Mouse (Mus musculus) embryo, embryonic 10 days (tissue): ENCODE measurements around the gene Evx2.

ENCODE experiments used
- DNase-seq: peaks from one replicate; pipeline ENCODE4 v3.0.0-alpha.2; 2015; ENCODE audit warnings: low spot score

Evx2 gene

GRCm38 (mm10) chr2:74659507-74660005 lies at the start of gene Evx2:
Gene Evx2 (minus strand): TSS chr2:74659557.
- DNase-seq = no peak

GRCm38 (mm10) chr2:74708676-74709075 lies 49.3 kb upstream of the Evx2 start:
- peak; percentile 32 for DNase-seq

GRCm38 (mm10) chr2:74707599-74707998 lies 48.2 kb upstream of the Evx2 start:
- no peak for DNase-seq

GRCm38 (mm10) chr2:74706393-74706960 lies 47.1 kb upstream of the Evx2 start:
- DNase-seq = no peak

GRCm38 (mm10) chr2:74705467-74706089 lies 46.2 kb upstream of the Evx2 start:
- peak; percentile 57 for DNase-seq

GRCm38 (mm10) chr2:74704999-74705466 lies 45.7 kb upstream of the Evx2 start:
- DNase-seq = peak; percentile 27

- DNase-seq = peak; percentile 76
Observed at GRCm38 (mm10) chr2:74704393-74704998, 45.1 kb upstream of the Evx2 start, which contains the start of gene Hoxd8. Gene Hoxd8 (plus strand): TSS chr2:74704615.

GRCm38 (mm10) chr2:74703720-74704392 lies 44.5 kb upstream of the Evx2 start:
- peak; percentile 49 for DNase-seq

GRCm38 (mm10) chr2:74703317-74703716 lies 44.0 kb upstream of the Evx2 start:
- no peak for DNase-seq

GRCm38 (mm10) chr2:74702820-74703219 lies 43.5 kb upstream of the Evx2 start:
- no peak for DNase-seq

GRCm38 (mm10) chr2:74701949-74702819 lies 42.8 kb upstream of the Evx2 start:
- DNase-seq = peak; percentile 90

GRCm38 (mm10) chr2:74700546-74701112 lies 41.3 kb upstream of the Evx2 start:
- DNase-seq = peak; percentile 65

- DNase-seq = peak; percentile 33
Observed at GRCm38 (mm10) chr2:74699664-74700545, 40.5 kb upstream of the Evx2 start.

- peak; percentile 35 for DNase-seq
Observed at GRCm38 (mm10) chr2:74699053-74699430, 39.7 kb upstream of the Evx2 start.

GRCm38 (mm10) chr2:74698201-74699052 lies 39.1 kb upstream of the Evx2 start:
- DNase-seq = peak; percentile 52

- peak; percentile 71 for DNase-seq
Observed at GRCm38 (mm10) chr2:74697567-74698121, 38.3 kb upstream of the Evx2 start, which contains the start of gene Hoxd9. Gene Hoxd9 (plus strand): TSS chr2:74697727.

GRCm38 (mm10) chr2:74696442-74697335 lies 37.3 kb upstream of the Evx2 start:
- peak; percentile 20 for DNase-seq
